Mouse (Mus musculus) G1E (cell line): ENCODE results near the gene Rasa4. TPM values are rescaled to one million over a fixed set of nuclear protein-coding genes. Genes with fewer than 3 reads are reported as not detected.

ENCODE experiments used
- ATAC-seq: 2 replicates; pipeline ENCODE4 v1.8.0; 2016; ENCODE audit warnings: mild to moderate bottlenecking; ENCODE audit not compliant: insufficient number of reproducible peaks, poor library complexity, low FRiP score, severe bottlenecking; ENCODE audit errors: extremely low read depth
- DNase-seq: peaks from one replicate; pipeline ENCODE4 v3.0.0; 2012; ENCODE audit warnings: low spot score
- H3K27me3 ChIP-seq: 2 replicates; pipeline ENCODE4 v1.6.1; 2012; ENCODE audit warnings: mild to moderate bottlenecking, low read length, inconsistent platforms; ENCODE audit not compliant: insufficient read depth
- H3K36me3 ChIP-seq: replicated peaks from 2 replicates; pipeline ENCODE3; 2012; ENCODE audit warnings: mild to moderate bottlenecking, inconsistent platforms
- H3K4me1 ChIP-seq: 2 replicates; pipeline ENCODE4 v1.6.1; 2012; ENCODE audit warnings: low read depth, low read length, inconsistent platforms, mixed read lengths; ENCODE audit not compliant: insufficient read depth
- H3K4me3 ChIP-seq: 2 replicates; pipeline ENCODE4 v1.5.1; 2012; ENCODE audit warnings: low read depth, mild to moderate bottlenecking, inconsistent platforms, low read length, moderate library complexity, mixed read lengths
- H3K9me3 ChIP-seq: replicated peaks from 2 replicates; pipeline ENCODE4 v1.6.1; 2012; ENCODE audit warnings: inconsistent platforms
- CTCF ChIP-seq: IDR thresholded peaks from 2 replicates; pipeline ENCODE4 v1.5.1; 2012; ENCODE audit warnings: low read depth, low read length, inconsistent platforms, mixed read lengths
- GATA1 ChIP-seq: IDR thresholded peaks from 2 replicates; pipeline ENCODE4 v1.6.1; 2012; ENCODE audit warnings: borderline replicate concordance, low read length, inconsistent platforms, mixed read lengths
- GATA2 ChIP-seq: IDR thresholded peaks from 2 replicates; pipeline ENCODE4 v1.6.1; 2012; ENCODE audit warnings: low read depth, low read length, inconsistent platforms, borderline replicate concordance
- POLR2AphosphoS5 ChIP-seq: IDR thresholded peaks from 2 replicates; pipeline ENCODE4 v1.6.1; 2012; ENCODE audit warnings: low read depth, low read length, inconsistent platforms; ENCODE audit not compliant: insufficient replicate concordance
- TAL1 ChIP-seq: conservative IDR thresholded peaks from 2 replicates; pipeline ENCODE4 v1.6.1; 2012; ENCODE audit warnings: low read depth, low read length, inconsistent platforms, mixed read lengths
- polyA plus RNA-seq: library from polyadenylated mRNA; stranded (reverse); fragments of >175 nt; gene quantifications from 2 replicates; pipeline ENCODE4 v1.2.3, GENCODE M21; 2012
- total RNA-seq, 2 experiments: library from RNA; stranded (forward) in 1 of 2; stranded (reverse) in 1 of 2; fragments of 200-1000 nt in 1 of 2; fragments of >200 nt in 1 of 2; fragmentation: Nextera tagmentation in 1 of 2; gene quantifications; 2 replicates each; pipeline ENCODE4 v1.2.3; 2014 to 2017

Gene Rasa4
- total and polyA plus RNA-seq, 3 experiments = 0.18 to 0.38 TPM; not detected in 1

GRCm38 (mm10) chr5:136088821-136089575 is 5.3 kb downstream of the Rasa4 start:
- Histone ChIP-seq H3K9me3 (no peaks in the 10 kb centered on the region), H3K4me1 (peaks cover 13% of the 10 kb centered on the region), H3K4me3 (no peak overlapping the region), H3K27me3 (peaks cover 53% of the 10 kb centered on the region), H3K36me3 (no peaks in the 10 kb centered on the region)
- no peak for TF ChIP-seq POLR2AphosphoS5
- no peak for TF ChIP-seq GATA2
- no peak for TF ChIP-seq CTCF
- no peak for TF ChIP-seq GATA1
- TF ChIP-seq TAL1 = no peak
- DNase-seq = no peak
- no peak for ATAC-seq

- H3K27me3 ChIP-seq = peaks cover 38% of the 10 kb centered on the region
- ATAC-seq (no peak), DNase-seq (no peak)
- H3K9me3 ChIP-seq = no peaks in the 10 kb centered on the region
- no peak overlapping the region for H3K4me3 ChIP-seq
- no peaks in the 10 kb centered on the region for H3K4me1 ChIP-seq
- H3K36me3 ChIP-seq = no peaks in the 10 kb centered on the region
- no peak for TF ChIP-seq POLR2AphosphoS5
- no peak for TF ChIP-seq TAL1
- no peak for TF ChIP-seq CTCF
- no peak for TF ChIP-seq GATA2
- no peak for TF ChIP-seq GATA1
These were observed 8.2 kb downstream of the Rasa4 start for GRCm38 (mm10) chr5:136091927-136092326.

GRCm38 (mm10) chr5:136094249-136095010 is 10.7 kb downstream of the Rasa4 start:
- Histone ChIP-seq H3K9me3 (no peaks in the 10 kb centered on the region), H3K36me3 (no peaks in the 10 kb centered on the region), H3K4me1 (0 out of 2 replicates have a peak, but pooled peaks cover 3% of the 10 kb centered on the region), H3K27me3 (peaks cover 37% of the 10 kb centered on the region), H3K4me3 (no peak overlapping the region)
- TF ChIP-seq POLR2AphosphoS5 (no peak), CTCF (no peak), GATA2 (no peak), TAL1 (no peak), GATA1 (no peak)
- ATAC-seq = no peak
- DNase-seq = no peak

- Histone ChIP-seq H3K36me3 (no peaks in the 10 kb centered on the region), H3K9me3 (no peaks in the 10 kb centered on the region), H3K4me1 (0 out of 2 replicates have a peak, but pooled peaks cover 3% of the 10 kb centered on the region), H3K27me3 (peaks cover 40% of the 10 kb centered on the region), H3K4me3 (no peak overlapping the region)
- DNase-seq (no peak), ATAC-seq (no peak)
- TF ChIP-seq GATA2 (no peak), POLR2AphosphoS5 (no peak), TAL1 (no peak), CTCF (no peak), GATA1 (no peak)
These were observed 11.4 kb downstream of the Rasa4 start for GRCm38 (mm10) chr5:136095089-136095488.

- Histone ChIP-seq H3K4me3 (no peak overlapping the region), H3K27me3 (peaks cover 37% of the 10 kb centered on the region), H3K36me3 (no peaks in the 10 kb centered on the region), H3K4me1 (peaks cover 18% of the 10 kb centered on the region), H3K9me3 (no peaks in the 10 kb centered on the region)
- DNase-seq (no peak), ATAC-seq (no peak)
- TF ChIP-seq POLR2AphosphoS5 = no peak
These were observed 14.8 kb downstream of the Rasa4 start for GRCm38 (mm10) chr5:136098536-136098935.

GRCm38 (mm10) chr5:136102099-136102820 is 18.5 kb downstream of the Rasa4 start:
- peaks cover 4% of the 10 kb centered on the region for H3K9me3 ChIP-seq
- peaks cover 51% of the 10 kb centered on the region for H3K27me3 ChIP-seq
- TF ChIP-seq TAL1 = no peak
- no peak for TF ChIP-seq GATA1
- TF ChIP-seq CTCF = peak; percentile 79
- H3K4me3 ChIP-seq = peak overlapping the region; percentile 62; the same call in 1 of the 2 replicates
- no peaks in the 10 kb centered on the region for H3K36me3 ChIP-seq
- H3K4me1 ChIP-seq = peaks cover 18% of the 10 kb centered on the region
- peak; percentile 61 for DNase-seq
- peak; percentile 45; the same call in 1 of the 2 replicates for ATAC-seq
